Mouse (Mus musculus) embryonic facial prominence, embryonic 12.5 days (tissue): Measurements from ENCODE around the gene Gnaq. TPM values are rescaled to one million over a fixed set of nuclear protein-coding genes. Genes with fewer than 3 reads are reported as not detected.

Source experiments
- ATAC-seq: fragments of 200-750 bp; cut with Nextera tagmentation; 2 replicates; pipeline ENCODE4 v1.8.0; 2017; ENCODE audit not compliant: insufficient number of reproducible peaks, insufficient read depth, low FRiP score, low TSS enrichment
- H3K27ac ChIP-seq: fragments of 300-500 bp; sonication (generic); 2 replicates; pipeline ENCODE4 v1.5.1; 2016; ENCODE audit warnings: mild to moderate bottlenecking
- H3K27me3 ChIP-seq: fragments of 300-500 bp; sonication (generic); 2 replicates; pipeline ENCODE4 v1.6.1; 2016; ENCODE audit warnings: mild to moderate bottlenecking, moderate library complexity
- H3K36me3 ChIP-seq: fragments of 300-500 bp; sonication (generic); 2 replicates; pipeline ENCODE4 v1.6.1; 2016; ENCODE audit warnings: mild to moderate bottlenecking
- H3K4me1 ChIP-seq: fragments of 300-500 bp; sonication (generic); 2 replicates; pipeline ENCODE4 v1.6.1; 2016
- H3K4me2 ChIP-seq: fragments of 300-500 bp; sonication (generic); replicated peaks from 2 replicates; pipeline ENCODE4 v1.6.1; 2016; ENCODE audit warnings: mild to moderate bottlenecking, moderate library complexity
- H3K4me3 ChIP-seq: fragments of 300-500 bp; sonication (generic); 2 replicates; pipeline ENCODE4 v1.5.1; 2016; ENCODE audit warnings: mild to moderate bottlenecking
- H3K9ac ChIP-seq: fragments of 300-500 bp; sonication (generic); 2 replicates; pipeline ENCODE4 v1.6.1; 2016; ENCODE audit warnings: mild to moderate bottlenecking, moderate library complexity
- H3K9me3 ChIP-seq: fragments of 300-500 bp; sonication (generic); 2 replicates; pipeline ENCODE4 v1.6.1; 2016; ENCODE audit warnings: mild to moderate bottlenecking, moderate library complexity
- WGBS: fragments of 180-500 bp; shearing (Covaris S2); methylation state at CpG from one replicate; pipeline ENCODE4 v1.1.7; 2016; 5-methylcytosine and 5-hydroxymethylcytosine counted together
- polyA plus RNA-seq: library from polyadenylated mRNA; unstranded; fragments of >200 nt; fragmentation: Nextera tagmentation; extraction: Ambion mirVana; gene quantifications from 2 replicates; pipeline ENCODE4 v1.2.1, GENCODE M21; 2016

The Gnaq gene
- polyA plus RNA-seq, 1 experiment from 2014 or later: 28.9 TPM

- Histone ChIP-seq H3K36me3 (no peaks in the 10 kb centered on the region), H3K4me2 (no peak overlapping the region), H3K4me3 (no peak overlapping the region), H3K9me3 (no peaks in the 10 kb centered on the region), H3K27ac (no peak overlapping the region), H3K4me1 (no peaks in the 10 kb centered on the region; the same call in 1 of the 2 replicates), H3K9ac (no peak overlapping the region), H3K27me3 (no peaks in the 10 kb centered on the region)
- ATAC-seq: no peak
- 68% methylated on average over 2 of the region's 2 CpGs for WGBS
These were observed 159.5 kb downstream of the Gnaq start for GRCm38 (mm10) chr19:16292056-16292608.

GRCm38 (mm10) chr19:16292978-16293377, 160.3 kb downstream of the Gnaq start:
- no peak overlapping the region for H3K9ac ChIP-seq
- no peaks in the 10 kb centered on the region; the same call in 1 of the 2 replicates for H3K4me1 ChIP-seq
- no peaks in the 10 kb centered on the region for H3K27me3 ChIP-seq
- ATAC-seq: no peak
- WGBS: 85% methylated on average over 1 of the region's 1 CpGs
- H3K9me3 ChIP-seq: no peaks in the 10 kb centered on the region
- H3K4me2 ChIP-seq: no peak overlapping the region
- no peak overlapping the region for H3K4me3 ChIP-seq
- H3K36me3 ChIP-seq: no peaks in the 10 kb centered on the region
- no peak overlapping the region for H3K27ac ChIP-seq

- Histone ChIP-seq H3K4me1 (no peaks in the 10 kb centered on the region), H3K27me3 (no peaks in the 10 kb centered on the region), H3K27ac (no peak overlapping the region), H3K9me3 (no peaks in the 10 kb centered on the region), H3K4me2 (no peak overlapping the region), H3K36me3 (no peaks in the 10 kb centered on the region), H3K4me3 (no peak overlapping the region), H3K9ac (no peak overlapping the region)
- 85% methylated on average over 4 of the region's 4 CpGs for WGBS
- no peak for ATAC-seq
These were observed 167.8 kb downstream of the Gnaq start for GRCm38 (mm10) chr19:16300413-16300812.

- Histone ChIP-seq H3K36me3 (no peaks in the 10 kb centered on the region), H3K27ac (no peak overlapping the region), H3K27me3 (no peaks in the 10 kb centered on the region), H3K9ac (no peak overlapping the region), H3K4me2 (no peak overlapping the region), H3K4me1 (no peaks in the 10 kb centered on the region), H3K9me3 (no peaks in the 10 kb centered on the region), H3K4me3 (no peak overlapping the region)
- WGBS: 66% methylated on average over 7 of the region's 7 CpGs
- ATAC-seq: no peak
These were observed 168.7 kb downstream of the Gnaq start for GRCm38 (mm10) chr19:16301336-16301735.

- no peak overlapping the region for H3K4me3 ChIP-seq
- H3K36me3 ChIP-seq: no peaks in the 10 kb centered on the region
These were observed 176.4 kb downstream of the Gnaq start for GRCm38 (mm10) chr19:16309031-16309430.

GRCm38 (mm10) chr19:16314295-16314821, 181.7 kb downstream of the Gnaq start:
- Histone ChIP-seq H3K9ac (no peak overlapping the region), H3K9me3 (no peaks in the 10 kb centered on the region), H3K4me3 (no peak overlapping the region), H3K4me1 (peaks cover 12% of the 10 kb centered on the region; the same call in 1 of the 2 replicates), H3K4me2 (no peak overlapping the region), H3K27ac (no peak overlapping the region), H3K27me3 (no peaks in the 10 kb centered on the region), H3K36me3 (no peaks in the 10 kb centered on the region)
- WGBS: 31% methylated on average over 4 of the region's 4 CpGs
- no peak for ATAC-seq

More at GRCm38 (mm10) chr19:16309031-16309430, 176.4 kb downstream of the Gnaq start:
- Histone ChIP-seq H3K4me2 (no peak overlapping the region), H3K4me1 (peaks cover 2% of the 10 kb centered on the region; the same call in 1 of the 2 replicates), H3K9ac (no peak overlapping the region), H3K27ac (no peak overlapping the region), H3K27me3 (no peaks in the 10 kb centered on the region), H3K9me3 (no peaks in the 10 kb centered on the region)
- ATAC-seq: no peak

- Histone ChIP-seq H3K4me1 (peaks cover 12% of the 10 kb centered on the region; the same call in 1 of the 2 replicates), H3K9me3 (no peaks in the 10 kb centered on the region), H3K27ac (no peak overlapping the region), H3K9ac (no peak overlapping the region), H3K4me2 (no peak overlapping the region), H3K27me3 (no peaks in the 10 kb centered on the region), H3K36me3 (no peaks in the 10 kb centered on the region), H3K4me3 (no peak overlapping the region)
- no peak for ATAC-seq
- 89% methylated on average over 4 of the region's 4 CpGs for WGBS
These were observed 182.9 kb downstream of the Gnaq start for GRCm38 (mm10) chr19:16315525-16315924.

GRCm38 (mm10) chr19:16318128-16318811, 185.6 kb downstream of the Gnaq start:
- Histone ChIP-seq H3K4me3 (no peak overlapping the region), H3K4me1 (peaks cover 12% of the 10 kb centered on the region; the same call in 1 of the 2 replicates), H3K27ac (no peak overlapping the region), H3K27me3 (no peaks in the 10 kb centered on the region), H3K9me3 (no peaks in the 10 kb centered on the region), H3K4me2 (no peak overlapping the region), H3K36me3 (no peaks in the 10 kb centered on the region), H3K9ac (no peak overlapping the region)
- WGBS: 55% methylated on average over 14 of the region's 14 CpGs
- ATAC-seq: no peak

GRCm38 (mm10) chr19:16319986-16320385, 187.4 kb downstream of the Gnaq start:
- H3K27ac ChIP-seq: no peak overlapping the region
- peaks cover 5% of the 10 kb centered on the region; the same call in 1 of the 2 replicates for H3K4me1 ChIP-seq
- no peak overlapping the region for H3K4me3 ChIP-seq
- no peak overlapping the region for H3K4me2 ChIP-seq
- 62% methylated on average over 7 of the region's 7 CpGs for WGBS
- H3K27me3 ChIP-seq: no peaks in the 10 kb centered on the region
- ATAC-seq: no peak
- no peaks in the 10 kb centered on the region for H3K36me3 ChIP-seq
- no peaks in the 10 kb centered on the region for H3K9me3 ChIP-seq
- H3K9ac ChIP-seq: no peak overlapping the region

- ATAC-seq: no peak
- H3K9me3 ChIP-seq: no peaks in the 10 kb centered on the region
These were observed 190.4 kb downstream of the Gnaq start for GRCm38 (mm10) chr19:16322986-16323385.

GRCm38 (mm10) chr19:16324239-16324638, 191.6 kb downstream of the Gnaq start:
- H3K27ac ChIP-seq: no peak overlapping the region
- H3K4me3 ChIP-seq: no peak overlapping the region

More at GRCm38 (mm10) chr19:16322986-16323385, 190.4 kb downstream of the Gnaq start:
- Histone ChIP-seq H3K27ac (no peak overlapping the region), H3K4me3 (no peak overlapping the region), H3K9ac (no peak overlapping the region), H3K27me3 (no peaks in the 10 kb centered on the region), H3K36me3 (no peaks in the 10 kb centered on the region), H3K4me2 (no peak overlapping the region), H3K4me1 (peaks cover 18% of the 10 kb centered on the region)
- 90% methylated on average over 6 of the region's 6 CpGs for WGBS

GRCm38 (mm10) chr19:16325911-16326310, 193.3 kb downstream of the Gnaq start:
- Histone ChIP-seq H3K9me3 (no peaks in the 10 kb centered on the region), H3K9ac (no peak overlapping the region), H3K27me3 (no peaks in the 10 kb centered on the region), H3K36me3 (no peaks in the 10 kb centered on the region), H3K4me3 (no peak overlapping the region), H3K27ac (no peak overlapping the region), H3K4me1 (peaks cover 15% of the 10 kb centered on the region), H3K4me2 (no peak overlapping the region)
- WGBS: 50% methylated on average over 8 of the region's 8 CpGs
- ATAC-seq: no peak

More at GRCm38 (mm10) chr19:16324239-16324638, 191.6 kb downstream of the Gnaq start:
- Histone ChIP-seq H3K27me3 (no peaks in the 10 kb centered on the region), H3K4me2 (no peak overlapping the region), H3K9ac (no peak overlapping the region), H3K9me3 (no peaks in the 10 kb centered on the region), H3K36me3 (no peaks in the 10 kb centered on the region), H3K4me1 (peaks cover 15% of the 10 kb centered on the region)
- WGBS: 92% methylated on average over 3 of the region's 3 CpGs
- no peak for ATAC-seq
